Comparison of ENCODE assay signal across 26 mouse cellular contexts in genomic region chr4:23914423-23914822, GRCm38 (mm10).
"Had no signal": no experiment of that assay in that cellular context is flagged by ENCODE, and none has a peak within 500 bp of the region (broad histone marks: within the 10 kb centered on the region; RNA-seq: fewer than 3 reads in every experiment).

No protein-coding gene starts in this region.

- H3K4me2 ChIP-seq: heart, embryonic 12.5 days; hindbrain, embryonic 12.5 days; hindbrain, embryonic 14.5 days; intestine, embryonic 15.5 days; limb, embryonic 12.5 days; liver, embryonic 11.5 days had no signal

- H3K4me1 ChIP-seq: heart, embryonic 10.5 days; heart, embryonic 12.5 days; hindbrain, embryonic 10.5 days; hindbrain, embryonic 12.5 days; intestine, embryonic 15.5 days; limb, embryonic 10.5 days; limb, embryonic 12.5 days had no signal

- H3K27ac ChIP-seq: gastrocnemius, adult 2 months; heart, embryonic 10.5 days; hindbrain, embryonic 10.5 days; hindbrain, embryonic 12.5 days; hindbrain, embryonic 14.5 days; intestine, embryonic 15.5 days; layer of hippocampus, adult 2 months; left cerebral cortex, adult 2 months; limb, embryonic 10.5 days; limb, embryonic 12.5 days had no signal

- H3K36me3 ChIP-seq: heart, embryonic 10.5 days; heart, embryonic 12.5 days; hindbrain, embryonic 10.5 days; hindbrain, embryonic 12.5 days; intestine, embryonic 15.5 days; limb, embryonic 10.5 days; limb, embryonic 12.5 days had no signal

- ATAC-seq: hindbrain, embryonic 16.5 days; inflammation-experienced regulatory T-cells, adult 6 months; intestine, embryonic 15.5 days; intestine, postnatal 0 days had no signal

- DNase-seq: gastrocnemius, adult 2 months; gastrocnemius, postnatal 10 days; gastrocnemius, postnatal 25 days; heart, adult 18-20 months; heart, postnatal 10 days; heart, postnatal 4 days; kidney, adult 18-20 months; kidney, adult 8-10 months; kidney, postnatal 10 days; kidney, postnatal 25 days; kidney, postnatal 4 days; liver had no signal

- H3K27me3 ChIP-seq: heart, embryonic 12.5 days; hindbrain, embryonic 12.5 days; intestine, embryonic 15.5 days; limb, embryonic 12.5 days had no signal

- H3K9me3 ChIP-seq: heart, embryonic 10.5 days; heart, embryonic 12.5 days; hindbrain, embryonic 10.5 days; hindbrain, embryonic 12.5 days; intestine, embryonic 15.5 days; limb, embryonic 10.5 days; limb, embryonic 12.5 days had no signal

- H3K9ac ChIP-seq: heart, embryonic 12.5 days; hindbrain, embryonic 12.5 days; hindbrain, embryonic 14.5 days; intestine, embryonic 15.5 days; limb, embryonic 12.5 days had no signal

- H3K4me3 ChIP-seq: gastrocnemius, adult 2 months; heart, embryonic 10.5 days; heart, embryonic 12.5 days; hindbrain, embryonic 10.5 days; hindbrain, embryonic 12.5 days; intestine, embryonic 15.5 days; layer of hippocampus, adult 2 months; left cerebral cortex, adult 2 months; limb, embryonic 10.5 days; limb, embryonic 12.5 days had no signal
